Mouse (Mus musculus) MEL-GATA-1-ER (cell line): ENCODE results near the gene Aatk.

Experiments used
- DNase-seq: peaks from one replicate; pipeline ENCODE4 v3.0.0-alpha.2; 2012; ENCODE audit warnings: low read depth; ENCODE audit errors: extremely low read depth

Aatk gene

DNA sequence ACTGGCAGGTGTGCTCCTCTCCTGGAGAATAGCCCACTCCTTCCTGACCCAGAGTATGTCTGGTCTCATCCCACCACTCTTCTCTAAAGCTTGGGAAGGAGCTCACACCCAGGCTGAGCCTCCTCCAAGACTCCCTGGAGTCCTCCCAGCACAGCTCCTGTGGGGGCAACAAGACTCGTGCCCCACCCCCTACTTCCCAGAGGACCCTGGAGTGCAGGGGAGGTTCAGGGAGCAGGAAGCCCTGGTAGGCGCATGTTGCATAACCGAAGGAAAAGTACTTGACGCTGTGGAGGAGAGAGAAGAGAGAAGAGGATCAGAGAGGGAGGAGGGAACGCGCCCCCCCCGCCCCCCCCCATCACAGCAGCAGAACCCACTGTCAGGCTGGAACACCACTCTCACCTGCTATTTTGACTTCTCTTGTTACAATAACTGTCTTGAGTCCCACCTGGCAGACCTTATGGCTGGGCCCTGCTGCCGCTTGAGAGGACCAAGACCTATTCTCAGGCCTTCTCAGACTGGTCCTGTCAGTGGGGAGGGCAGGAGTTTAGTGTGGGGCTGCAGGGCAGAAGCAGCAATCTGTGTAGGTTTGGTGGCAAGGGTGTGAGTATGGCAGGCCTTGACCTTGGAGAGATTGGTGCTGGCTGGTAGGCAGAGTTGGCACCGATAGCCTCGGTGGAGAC, 56.2 kb downstream of the Aatk start:
- DNase-seq: no peak

DNA sequence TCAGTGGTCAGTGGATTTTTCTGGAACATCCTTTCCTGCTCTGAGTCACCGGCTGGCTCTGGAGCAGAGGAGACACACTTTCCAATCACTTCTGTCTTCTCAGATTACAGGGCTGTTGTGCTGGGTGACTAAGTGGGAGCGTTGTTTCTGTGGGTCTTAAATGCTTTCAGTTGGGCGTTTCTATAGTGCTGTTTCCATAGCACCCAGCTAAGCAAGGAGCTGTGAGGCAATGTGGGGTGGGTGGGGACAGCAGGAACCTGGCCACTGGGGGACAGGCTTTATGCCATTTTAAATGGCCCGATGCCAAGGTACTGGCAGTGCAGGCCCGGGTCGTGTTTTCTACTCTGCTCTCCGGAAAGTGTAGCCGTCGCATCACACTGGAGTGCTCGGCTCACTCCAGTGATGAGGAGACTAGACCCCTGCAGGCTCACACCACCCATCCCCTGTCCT, 57.8 kb downstream of the Aatk start:
- DNase-seq: no peak

DNA sequence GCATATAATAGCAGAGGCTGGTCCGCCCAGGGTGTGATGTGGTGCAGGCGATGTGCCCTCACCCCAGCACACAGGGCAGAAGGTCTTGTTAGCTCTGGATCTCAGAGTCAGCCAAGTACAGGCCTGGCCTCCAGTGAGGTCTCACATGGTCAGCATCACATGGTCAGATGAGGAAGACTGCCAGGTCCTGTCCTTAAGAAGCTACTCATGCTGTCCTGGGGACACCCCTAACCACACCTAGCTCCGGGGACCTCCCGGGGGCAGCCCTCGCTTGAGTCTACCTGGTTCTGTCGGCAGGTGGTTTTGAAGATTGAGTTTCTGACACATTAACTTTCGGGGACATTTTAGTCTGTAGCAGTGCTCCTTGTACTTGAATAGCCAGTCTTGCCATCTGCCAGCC, 58.6 kb downstream of the Aatk start:
- no peak for DNase-seq

DNA sequence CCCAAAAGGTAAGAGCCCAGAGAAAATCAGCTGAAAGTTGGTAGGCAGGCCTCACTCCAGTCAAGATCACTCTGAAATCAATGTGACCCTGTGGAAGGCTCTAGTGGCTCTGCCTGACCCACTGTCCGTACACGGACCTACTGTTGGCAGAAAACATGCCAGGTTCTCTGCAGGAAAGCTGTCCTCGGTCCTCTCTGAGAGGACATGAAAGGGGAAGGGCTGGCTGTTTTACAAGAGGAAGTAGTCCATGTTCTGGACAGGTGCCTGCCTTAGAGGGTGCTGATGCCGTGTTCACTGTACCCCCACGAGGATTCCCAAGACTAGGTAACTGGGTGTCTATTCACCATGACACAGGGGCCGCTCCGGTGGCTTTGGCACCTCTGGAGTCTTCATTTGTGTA, 59.1 kb downstream of the Aatk start:
- DNase-seq: no peak

DNA sequence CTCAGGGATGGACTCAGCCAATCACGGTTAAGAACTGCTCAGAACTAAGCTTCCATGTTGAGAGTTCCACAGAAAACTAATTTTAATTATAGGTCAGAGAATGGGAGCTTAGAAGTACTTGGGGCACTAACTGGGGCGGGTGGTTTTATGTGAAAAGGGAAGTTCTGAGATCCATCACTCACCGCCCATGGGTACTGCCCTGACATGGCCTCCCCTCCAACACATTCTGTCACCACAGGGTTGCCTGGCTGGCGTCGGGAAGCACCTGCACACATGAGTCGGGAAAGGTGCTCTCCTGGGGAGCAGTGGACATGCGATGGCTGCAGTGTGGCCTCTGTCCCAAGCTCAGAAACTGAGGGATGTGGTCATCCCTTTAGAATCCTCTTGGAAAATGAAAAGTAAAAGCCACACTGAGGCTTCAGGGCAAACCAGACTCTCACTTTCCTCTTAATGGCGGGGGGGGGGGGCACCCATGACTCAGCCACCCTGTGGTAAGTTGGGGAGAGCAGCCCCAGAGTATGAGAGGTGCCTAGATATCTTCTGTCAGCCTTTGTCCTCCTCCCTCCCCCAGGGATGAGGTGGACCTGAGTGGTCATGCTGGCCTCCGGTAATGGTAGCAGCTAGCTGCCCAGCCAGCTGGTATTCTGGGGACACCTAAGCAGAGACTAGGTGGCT, 60.1 kb downstream of the Aatk start:
- no peak for DNase-seq

DNA sequence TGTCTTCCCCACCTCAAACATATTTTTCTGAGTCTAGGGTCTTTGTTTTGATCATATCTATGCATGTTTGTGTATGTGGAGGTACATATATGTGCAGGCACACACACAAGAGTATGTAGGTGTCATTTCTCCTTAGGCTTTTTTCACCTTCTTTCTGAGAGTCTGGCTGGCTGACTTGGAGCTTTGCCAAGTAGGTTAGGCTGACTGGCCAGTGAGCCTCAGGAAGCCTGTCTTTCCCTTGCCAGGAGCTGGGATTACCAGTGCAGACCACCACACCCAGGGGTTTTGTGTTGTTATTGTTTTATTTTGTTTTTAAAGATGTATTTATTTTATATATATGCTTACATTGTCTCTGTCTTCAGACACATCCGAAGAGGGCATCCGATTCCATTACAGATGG, 63.8 kb downstream of the Aatk start:
- DNase-seq: no peak

DNA sequence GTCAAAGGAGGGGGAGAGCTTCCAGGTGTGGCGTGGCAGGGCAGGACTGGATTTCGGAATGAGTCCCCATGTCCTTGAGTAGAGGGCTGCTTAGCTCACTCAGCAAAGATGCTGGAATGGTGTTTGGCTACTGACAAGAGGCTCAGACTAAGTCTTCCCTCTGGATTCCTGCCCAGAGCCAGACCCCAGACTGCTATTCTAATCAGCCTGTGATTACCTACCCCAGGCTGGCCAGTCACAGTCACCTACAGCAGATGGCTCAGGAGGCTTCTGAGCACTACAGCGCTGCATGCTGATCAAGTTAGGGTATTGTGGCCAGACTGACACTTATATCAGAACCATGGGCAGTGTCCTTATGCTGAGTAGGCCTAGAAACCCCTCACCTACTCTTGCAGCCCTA, 64.7 kb downstream of the Aatk start:
- DNase-seq: no peak

DNA sequence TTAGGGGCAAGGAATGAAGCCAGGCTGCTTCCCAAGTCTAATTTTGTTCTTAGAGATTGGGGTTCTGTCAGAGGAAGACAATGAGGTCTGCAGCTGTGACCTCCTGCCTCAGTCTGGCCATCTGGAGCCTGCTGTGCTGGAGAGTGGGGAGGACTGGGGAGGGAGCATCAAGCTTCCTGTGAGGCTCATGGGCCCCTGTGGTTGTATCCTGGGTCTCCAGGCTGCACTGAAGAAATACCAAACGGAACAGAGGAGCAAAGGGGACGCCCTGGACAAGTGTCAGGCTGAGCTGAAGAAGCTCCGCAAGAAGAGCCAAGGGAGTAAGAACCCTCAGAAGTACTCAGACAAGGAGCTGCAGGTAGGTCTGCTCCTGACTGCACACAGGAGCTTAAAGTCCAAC, 65.2 kb downstream of the Aatk start:
- DNase-seq: no peak

DNA sequence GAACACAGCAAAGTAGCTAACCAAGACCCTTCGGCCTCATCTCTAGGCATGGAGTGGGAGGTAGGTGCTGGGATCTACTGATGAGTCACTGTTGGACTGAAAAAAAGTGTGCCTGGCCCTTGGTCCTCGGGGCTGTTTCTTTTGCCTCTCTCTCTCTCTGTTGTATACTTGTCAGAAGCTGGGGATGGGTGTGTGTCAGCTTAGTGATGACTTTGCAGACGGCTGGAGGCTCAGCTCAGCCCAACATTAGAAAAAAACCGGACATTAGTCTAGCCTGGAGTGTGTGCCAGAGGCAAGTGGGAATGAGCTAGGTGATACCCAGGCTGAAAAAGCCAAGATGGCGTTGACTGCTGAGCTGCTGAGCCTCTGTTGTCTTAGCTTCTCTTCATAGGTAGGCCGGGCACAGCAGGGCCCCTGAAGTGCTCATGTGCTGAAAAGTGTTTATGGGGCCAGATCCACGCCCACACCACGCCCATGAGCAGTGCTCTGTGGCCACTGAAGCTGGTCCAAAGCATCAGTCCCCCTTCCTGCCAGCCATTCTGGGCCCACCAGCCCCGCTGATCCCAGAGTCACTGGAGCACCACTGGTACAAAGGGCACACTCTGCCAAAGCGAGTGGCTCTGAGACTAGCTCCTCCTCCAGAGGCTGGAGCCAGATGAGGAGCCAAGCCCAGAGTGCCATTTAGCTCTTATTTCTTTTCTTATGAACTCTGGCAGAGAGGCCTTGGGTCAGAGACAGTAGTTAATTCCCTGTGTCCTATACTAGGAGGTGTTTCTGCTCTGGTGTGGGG, 67.2 kb downstream of the Aatk start:
- no peak for DNase-seq

DNA sequence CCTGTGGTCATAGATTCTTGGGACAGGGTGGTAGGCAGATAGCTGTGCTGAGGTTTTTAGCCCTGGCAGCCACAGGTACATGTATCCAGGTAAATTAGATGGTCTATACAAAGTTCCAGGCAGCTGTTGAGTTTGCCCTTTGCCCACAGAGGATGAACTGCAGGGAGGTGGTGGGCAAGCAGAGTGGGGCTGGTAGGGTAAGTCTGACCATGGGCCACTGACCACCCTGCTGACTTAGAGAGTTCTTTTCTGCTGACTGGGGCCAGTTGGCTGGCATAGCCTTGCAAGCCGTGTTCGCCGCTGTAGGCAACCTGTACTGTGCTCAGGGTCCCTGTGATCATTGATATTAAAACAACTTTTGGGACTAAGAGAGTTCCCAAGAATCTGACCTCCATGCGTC, 68.3 kb downstream of the Aatk start:
- DNase-seq: no peak

DNA sequence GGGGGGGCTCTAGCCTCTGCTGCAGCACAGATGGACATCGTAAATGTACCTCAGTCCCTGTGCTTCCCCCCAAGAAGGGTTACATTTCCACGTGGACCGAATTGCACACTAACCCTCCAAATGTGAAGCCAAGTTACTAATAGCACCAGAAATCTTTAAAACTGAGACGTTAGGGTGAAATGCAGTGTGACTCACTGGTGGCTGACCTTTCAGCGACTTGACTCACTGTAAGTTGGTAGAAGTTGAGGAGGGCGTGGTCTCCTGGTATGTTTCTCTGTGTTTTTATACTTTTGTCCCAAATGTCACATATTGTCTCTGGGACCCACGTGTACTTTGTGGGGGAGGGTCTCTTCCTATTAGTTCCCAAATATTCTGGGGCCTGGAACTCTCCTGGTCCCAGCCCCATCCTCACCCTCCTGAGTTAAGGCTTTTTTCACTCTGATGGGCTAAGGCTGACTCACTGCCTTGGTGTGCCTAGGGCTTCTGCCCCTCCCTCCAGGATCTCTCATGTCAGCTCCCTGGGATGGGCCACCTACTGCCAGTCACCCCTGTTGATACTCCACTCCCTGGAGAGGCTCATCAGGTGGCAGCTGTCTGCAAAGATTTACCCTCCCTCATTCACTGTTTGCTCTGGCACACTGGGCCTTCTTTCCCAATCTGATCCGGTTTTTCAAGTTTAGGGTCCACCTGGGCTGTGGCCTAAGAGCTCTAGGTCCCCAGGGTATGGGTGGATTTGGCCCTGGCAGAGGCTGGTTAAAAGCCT, 71.0 kb downstream of the Aatk start:
- DNase-seq: no peak

DNA sequence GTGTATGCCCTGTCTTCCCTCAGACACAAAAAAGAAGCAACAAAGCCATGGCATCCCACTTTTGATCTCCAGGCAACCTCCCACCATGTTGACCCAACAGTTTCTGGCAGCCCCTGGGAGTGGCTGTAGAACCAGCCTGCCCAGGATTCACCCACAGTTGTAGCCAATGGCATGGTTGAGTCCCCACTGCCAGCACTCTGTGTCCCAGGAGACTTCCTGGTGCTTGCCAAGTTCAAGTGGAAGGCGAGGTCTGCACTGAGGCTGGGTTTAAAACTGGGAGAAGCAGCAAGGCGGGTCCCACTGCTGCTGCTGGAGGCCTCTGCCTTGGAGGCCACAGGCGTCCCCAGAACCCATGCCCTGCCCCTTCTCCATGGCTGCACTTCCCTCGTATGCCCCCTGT, 73.2 kb downstream of the Aatk start:
- DNase-seq: no peak

DNA sequence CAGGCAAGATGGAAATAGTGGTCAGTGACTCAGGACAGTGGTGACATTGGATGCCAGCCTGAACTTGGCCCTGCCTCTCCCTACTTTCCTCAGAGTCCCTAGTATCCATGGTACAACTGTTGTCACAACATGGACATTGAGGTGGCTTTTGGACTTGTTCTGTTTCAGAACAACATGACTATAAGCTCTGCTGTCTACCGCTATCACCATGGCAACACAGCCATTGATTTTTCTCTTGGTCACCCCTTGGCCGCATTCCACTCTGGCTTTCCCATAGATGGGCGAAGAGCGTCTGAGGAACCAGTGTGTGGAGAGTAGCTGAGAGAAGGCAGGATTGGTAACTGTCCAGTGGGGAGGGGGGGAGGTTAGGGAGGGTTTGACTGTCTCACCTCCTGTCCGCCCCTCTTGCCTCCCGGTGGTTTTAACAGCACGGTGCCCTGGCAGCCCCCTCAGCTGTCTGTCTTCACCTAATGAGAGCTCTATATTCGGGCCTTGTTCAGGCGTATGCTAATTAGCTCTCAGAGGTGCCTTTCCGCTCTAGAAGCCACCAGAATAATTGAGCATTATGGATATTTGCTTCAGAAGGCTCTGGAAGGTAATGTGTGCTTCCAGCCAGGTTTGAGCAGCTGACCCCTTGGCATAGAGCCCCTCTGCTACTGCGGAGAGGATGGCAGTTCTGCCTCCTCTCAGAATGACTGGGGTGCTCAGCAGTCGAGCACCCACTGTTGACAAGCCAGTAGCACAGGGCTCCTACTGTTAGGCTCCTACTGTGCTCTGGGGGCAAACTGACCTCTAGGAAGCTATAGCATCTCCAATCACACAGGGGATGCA, 76.7 kb downstream of the Aatk start:
- DNase-seq: no peak

DNA sequence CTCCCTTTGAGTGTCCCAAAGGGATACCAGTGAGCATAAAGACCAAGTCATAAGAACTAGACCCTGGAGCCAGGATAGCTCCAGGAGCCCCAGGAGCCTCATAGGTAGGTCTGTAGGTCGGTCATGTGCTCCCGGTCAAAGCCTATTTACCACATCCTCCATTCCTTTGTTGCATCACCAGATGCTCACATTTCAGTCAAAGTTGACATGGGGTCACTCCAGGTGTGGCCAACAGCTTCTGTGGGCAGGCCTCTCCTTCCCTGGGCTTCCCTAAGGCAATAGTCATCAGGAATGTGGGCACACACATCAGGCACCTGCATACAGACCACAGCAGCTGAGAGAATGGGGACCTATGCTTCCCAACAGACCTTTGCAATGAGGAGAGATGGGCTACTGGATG, 79.1 kb downstream of the Aatk start:
- no peak for DNase-seq

DNA sequence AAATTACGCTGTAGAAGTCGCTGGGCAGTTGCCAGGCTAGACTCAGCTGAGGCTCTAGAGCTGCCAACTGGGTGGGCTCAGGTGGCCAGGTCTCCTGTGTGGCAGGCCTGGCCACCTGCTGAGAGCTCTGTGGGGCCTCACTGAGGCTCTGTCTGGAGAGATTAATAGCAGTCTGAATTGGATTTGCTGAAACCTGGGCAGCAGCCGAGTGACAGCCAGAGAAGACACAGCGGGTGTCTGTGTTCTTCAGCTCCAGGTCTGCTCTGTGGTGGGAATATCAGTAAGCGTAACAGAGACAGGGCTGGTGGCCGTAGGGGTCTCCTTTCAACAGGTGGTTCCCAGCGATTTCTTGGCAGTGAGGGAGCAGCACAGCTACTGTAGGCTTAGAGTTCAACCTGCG, 79.6 kb downstream of the Aatk start:
- DNase-seq: no peak

DNA sequence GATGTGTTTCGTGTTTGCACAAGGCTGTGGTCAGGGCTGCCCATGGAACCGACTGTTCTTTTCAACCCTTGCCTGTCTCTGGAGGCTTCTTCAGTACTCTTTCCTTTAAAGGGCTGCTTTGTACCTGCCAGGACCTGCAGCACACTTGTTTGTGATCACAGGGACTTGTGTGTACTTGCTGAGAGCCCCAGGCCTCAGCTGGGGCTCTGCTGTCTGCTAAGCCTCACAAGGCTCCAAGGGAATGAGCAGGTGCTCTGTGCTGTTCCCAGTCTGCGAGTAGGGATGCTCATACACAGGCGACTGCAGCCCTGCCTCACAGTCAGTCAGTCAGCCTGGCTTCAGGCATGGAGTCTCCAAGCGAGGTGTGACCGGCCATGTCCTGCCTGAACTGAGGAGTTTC, 80.7 kb downstream of the Aatk start:
- DNase-seq: no peak

DNA sequence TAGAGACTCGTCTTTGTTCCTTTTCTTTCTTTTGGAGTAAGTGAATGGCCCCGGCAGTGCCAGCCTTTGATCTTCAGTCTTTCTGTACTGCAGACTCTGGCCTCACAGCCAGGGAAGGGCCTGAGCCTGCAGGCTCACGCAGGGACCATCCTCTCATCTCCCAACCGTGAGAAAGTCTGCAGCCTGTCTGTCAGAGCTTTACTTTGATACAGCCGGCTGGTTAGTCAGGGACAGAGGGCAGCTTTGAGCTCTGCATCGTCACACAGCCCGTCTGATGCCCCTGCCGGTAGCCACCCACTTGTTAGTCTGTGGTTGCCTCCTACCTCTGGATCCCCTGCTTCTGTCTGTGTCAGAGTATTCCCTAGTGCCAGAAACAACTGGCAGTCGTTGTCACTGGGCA, 81.9 kb downstream of the Aatk start:
- DNase-seq: no peak

DNA sequence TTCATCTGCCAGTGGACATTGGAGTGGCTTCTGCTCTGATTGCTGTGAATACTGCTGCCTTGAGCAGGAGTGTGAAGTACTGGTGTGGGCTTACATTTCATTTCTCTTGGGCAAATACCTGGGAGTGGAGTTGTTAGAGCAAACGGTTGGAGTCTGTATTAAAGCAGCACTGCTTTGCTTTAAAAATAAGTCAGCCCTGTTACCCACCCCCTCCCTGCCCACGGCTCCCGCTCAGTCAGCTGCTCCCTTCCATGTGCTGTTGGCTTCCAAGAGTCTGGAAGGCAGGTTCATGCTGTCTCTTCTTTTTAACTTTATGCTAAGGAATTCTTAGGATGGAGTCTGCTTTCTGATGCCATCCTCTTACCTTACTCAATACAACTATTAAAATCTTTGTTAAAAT, 85.5 kb downstream of the Aatk start:
- no peak for DNase-seq

DNA sequence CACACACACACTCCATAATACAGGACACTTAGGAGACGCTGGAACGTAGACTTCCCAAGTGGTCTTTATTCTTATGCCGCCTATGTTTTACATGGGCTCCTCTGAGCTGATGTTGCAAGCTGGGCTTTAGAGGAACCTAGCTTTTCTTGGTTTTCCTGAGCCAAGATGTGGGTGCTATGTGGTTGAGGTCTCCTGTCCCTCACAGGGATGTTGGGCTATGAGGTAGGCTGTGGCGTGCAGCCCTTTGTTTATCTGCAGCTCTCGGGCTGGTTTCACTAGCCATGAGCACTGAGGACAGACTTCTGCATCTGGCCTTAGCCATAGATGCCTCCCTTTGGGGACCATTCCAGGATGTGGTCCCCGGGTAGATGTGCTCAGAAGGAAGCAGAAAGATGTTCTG, 86.3 kb downstream of the Aatk start:
- DNase-seq: no peak

DNA sequence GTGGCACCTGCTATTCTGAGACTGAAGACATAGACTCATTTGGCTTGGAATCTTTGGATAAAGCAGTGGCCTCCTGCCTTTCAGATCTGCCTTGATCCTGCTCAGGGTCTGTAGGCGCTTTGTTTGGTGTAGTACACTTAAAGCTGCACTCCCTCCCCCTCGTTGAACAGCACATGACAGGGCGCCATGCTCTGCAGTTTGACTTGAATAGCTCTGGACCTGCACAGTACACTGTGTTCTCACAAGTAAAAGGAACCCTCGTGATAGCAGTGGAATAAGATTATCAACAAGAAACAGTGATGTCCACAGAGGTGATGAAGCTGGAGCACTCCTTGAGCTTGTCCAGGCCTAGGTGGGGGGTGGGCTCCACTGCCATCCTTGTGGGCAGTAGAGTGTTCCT, 87.3 kb downstream of the Aatk start:
- no peak for DNase-seq

DNA sequence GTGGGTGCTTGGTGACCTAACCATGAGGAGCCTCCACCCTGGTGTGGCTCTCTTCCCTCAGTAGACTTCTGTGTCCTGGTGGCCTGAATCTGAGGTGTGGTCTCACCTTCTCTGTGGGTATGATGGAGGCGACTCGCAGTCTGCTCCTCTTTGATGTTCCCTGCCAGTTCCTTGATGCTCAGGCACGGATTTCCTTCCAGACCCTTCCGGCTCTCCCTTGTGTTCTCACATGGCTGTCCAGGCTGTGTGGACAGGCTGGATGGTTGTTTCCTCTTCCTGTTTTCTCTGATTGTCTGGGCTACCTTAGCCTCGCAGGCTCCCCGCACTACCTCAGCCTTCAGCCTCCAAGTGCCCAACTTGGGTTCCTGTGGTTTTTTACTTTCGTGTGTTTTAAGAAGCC, 88.1 kb downstream of the Aatk start:
- DNase-seq: no peak
